In the genomic region with DNA sequence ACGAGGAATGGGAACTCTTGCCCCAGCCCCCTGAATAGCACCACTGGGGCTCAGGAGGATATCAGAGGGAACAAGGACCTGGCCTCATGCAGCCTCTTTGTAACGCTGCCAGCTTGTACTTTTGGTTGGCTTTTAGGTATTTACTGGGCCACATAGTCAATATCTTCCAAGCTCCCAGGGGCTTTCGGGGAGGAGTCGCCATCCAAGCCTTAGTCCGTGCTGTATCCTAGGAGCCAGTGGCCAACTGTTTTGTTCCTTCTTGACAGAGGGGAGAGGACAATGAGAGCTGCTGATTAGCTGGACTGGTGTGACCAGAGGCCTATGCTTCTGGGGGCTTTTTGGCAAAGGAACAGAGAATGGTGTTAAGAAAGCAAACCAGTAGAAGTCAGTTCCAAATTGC, we compare ENCODE assay signal across 25 mouse cellular contexts. TPM values are rescaled to one million over a fixed set of nuclear protein-coding genes. Genes with fewer than 3 reads are reported as not detected.
DNase-seq lines count a peak whose midpoint lies in the region; ATAC-seq and TF ChIP-seq lines count a peak whose summit lies in the region.
"Had no signal": no experiment of that assay in that cellular context is flagged by ENCODE, and none has a peak within 500 bp of the region (broad histone marks: within the 10 kb centered on the region; RNA-seq: fewer than 3 reads in every experiment).

No protein-coding gene starts in this region.

- H3K27me3 ChIP-seq in hindbrain, embryonic 11.5 days (ENCODE audit: control insufficient read depth, insufficient read depth, low read length): no peaks in the 10 kb centered on the region; the same call in 1 of the 2 replicates
- no peaks in the 10 kb centered on the region for H3K27me3 ChIP-seq in hindbrain, embryonic 16.5 days (replicated peaks; ENCODE audit: control insufficient read depth, insufficient read depth, low read length)
- no peaks in the 10 kb centered on the region for H3K27me3 ChIP-seq in neural tube, embryonic 13.5 days
- no peaks in the 10 kb centered on the region for H3K27me3 ChIP-seq in forebrain, postnatal 0 days (ENCODE audit: insufficient read depth, low read length)
- H3K27me3 ChIP-seq: CH12.LX had no signal

- H3K4me1 ChIP-seq in hindbrain, embryonic 11.5 days (replicated peaks; ENCODE audit: control insufficient read depth, insufficient read depth, low read length): peaks cover 41% of the 10 kb centered on the region
- H3K4me1 ChIP-seq in hindbrain, embryonic 16.5 days (ENCODE audit: control insufficient read depth, insufficient read depth, low read depth, low read length): peaks cover 53% of the 10 kb centered on the region
- peaks cover 87% of the 10 kb centered on the region for H3K4me1 ChIP-seq in neural tube, embryonic 13.5 days (replicated peaks)
- H3K4me1 ChIP-seq in forebrain, postnatal 0 days (ENCODE audit: insufficient read depth): peaks cover 17% of the 10 kb centered on the region

- no peak for DNase-seq in hindbrain, embryonic 11.5 days (ENCODE audit: low spot score)
- no peak for DNase-seq in neural tube, embryonic 10.5 days (ENCODE audit: extremely low spot score, low spot score)
- DNase-seq in forebrain, postnatal 0 days: peak; percentile 25
- no peak for DNase-seq in layer of hippocampus, postnatal 10 days (ENCODE audit: low spot score in 2 of 2)
- DNase-seq in layer of hippocampus, adult 2 months (ENCODE audit: low spot score in 2 of 2): no peak
- DNase-seq: B cell, adult 2 months; cerebellum, adult 8-10 months; cerebellum, postnatal 36 days; gastrocnemius, postnatal 36 days; heart, adult 2 months; heart, postnatal 36 days; kidney, adult 18-20 months; liver; lung, postnatal 4 days; thymus, adult 18-20 months; thymus, postnatal 36 days had no signal

- H3K4me2 ChIP-seq in hindbrain, embryonic 11.5 days (replicated peaks; ENCODE audit: low read depth, low read length): no peak overlapping the region
- H3K4me2 ChIP-seq in hindbrain, embryonic 16.5 days (ENCODE audit: low read length): no peak overlapping the region
- no peak overlapping the region for H3K4me2 ChIP-seq in neural tube, embryonic 13.5 days
- H3K4me2 ChIP-seq in forebrain, postnatal 0 days (ENCODE audit: low read depth): no peak overlapping the region

- H3K27ac ChIP-seq in hindbrain, embryonic 11.5 days (ENCODE audit: low read depth, low read length): 0 out of 2 replicates have a peak overlapping the region, but pooled peaks have one; percentile 3
- H3K27ac ChIP-seq in hindbrain, embryonic 16.5 days (ENCODE audit: low read depth, low read length): no peak overlapping the region
- peak overlapping the region; percentile 46; the same call in 1 of the 2 replicates for H3K27ac ChIP-seq in neural tube, embryonic 13.5 days (replicated peaks)
- H3K27ac ChIP-seq in forebrain, postnatal 0 days (ENCODE audit: low read depth, low read length): no peak overlapping the region
- H3K27ac ChIP-seq in layer of hippocampus, adult 2 months: no peak overlapping the region
- H3K27ac ChIP-seq: embryonic facial prominence, embryonic 10.5 days; heart, adult 2 months; limb, embryonic 10.5 days had no signal

- WGBS in hindbrain, embryonic 11.5 days: 50% methylated on average over 5 of the region's 5 CpGs
- WGBS in hindbrain, embryonic 16.5 days: 36% methylated on average over 5 of the region's 5 CpGs
- 45% methylated on average over 5 of the region's 5 CpGs for WGBS in neural tube, embryonic 13.5 days
- WGBS in forebrain, postnatal 0 days: 41% methylated on average over 5 of the region's 5 CpGs

- no peak overlapping the region for H3K4me3 ChIP-seq in hindbrain, embryonic 11.5 days (ENCODE audit: low read depth, low read length)
- H3K4me3 ChIP-seq in hindbrain, embryonic 16.5 days (ENCODE audit: low read length): no peak overlapping the region
- no peak overlapping the region for H3K4me3 ChIP-seq in neural tube, embryonic 13.5 days
- H3K4me3 ChIP-seq in forebrain, postnatal 0 days (ENCODE audit: low read depth, low read length): no peak overlapping the region
- H3K4me3 ChIP-seq in layer of hippocampus, adult 2 months: no peak overlapping the region
- H3K4me3 ChIP-seq: embryonic facial prominence, embryonic 10.5 days; heart, adult 2 months; limb, embryonic 10.5 days; myocyte had no signal

- no peak overlapping the region for H3K9ac ChIP-seq in hindbrain, embryonic 11.5 days (ENCODE audit: low read depth, low read length)
- no peak overlapping the region for H3K9ac ChIP-seq in hindbrain, embryonic 16.5 days (ENCODE audit: low read depth, low read length)
- no peak overlapping the region for H3K9ac ChIP-seq in neural tube, embryonic 13.5 days
- no peak overlapping the region for H3K9ac ChIP-seq in forebrain, postnatal 0 days

- H3K36me3 ChIP-seq in hindbrain, embryonic 11.5 days (ENCODE audit: control insufficient read depth, insufficient read depth, low read length): peaks cover 30% of the 10 kb centered on the region
- peaks cover 15% of the 10 kb centered on the region for H3K36me3 ChIP-seq in hindbrain, embryonic 16.5 days (ENCODE audit: control insufficient read depth, insufficient read depth, low read length)
- peaks cover 60% of the 10 kb centered on the region for H3K36me3 ChIP-seq in neural tube, embryonic 13.5 days
- peaks cover 35% of the 10 kb centered on the region for H3K36me3 ChIP-seq in forebrain, postnatal 0 days (ENCODE audit: insufficient read depth)

- ATAC-seq in hindbrain, embryonic 11.5 days (ENCODE audit: low FRiP score): no peak
- no peak for ATAC-seq in hindbrain, embryonic 16.5 days
- no peak for ATAC-seq in neural tube, embryonic 13.5 days (ENCODE audit: low read depth)
- no peak for ATAC-seq in forebrain, postnatal 0 days
- ATAC-seq: activated CD4-positive, CD25-positive, alpha-beta regulatory T cell, adult 4 months; inflammation-experienced regulatory T-cells, adult 6 months had no signal

- TF ChIP-seq CTCF in forebrain, postnatal 0 days (IDR thresholded peaks at IDR 0.05; ENCODE audit: low read depth): no peak
- TF ChIP-seq CTCF in layer of hippocampus, adult 2 months (conservative IDR thresholded peaks at IDR 0.05): no peak

- no peaks in the 10 kb centered on the region for H3K9me3 ChIP-seq in hindbrain, embryonic 11.5 days (ENCODE audit: control insufficient read depth, low read length)
- H3K9me3 ChIP-seq in hindbrain, embryonic 16.5 days (ENCODE audit: control insufficient read depth, low read length): no peaks in the 10 kb centered on the region
- H3K9me3 ChIP-seq in neural tube, embryonic 13.5 days: no peaks in the 10 kb centered on the region
- H3K9me3 ChIP-seq in forebrain, postnatal 0 days (ENCODE audit: low read length): no peaks in the 10 kb centered on the region
- H3K9me3 ChIP-seq: embryonic facial prominence, embryonic 10.5 days; G1E; limb, embryonic 10.5 days had no signal

RNA-seq across cellular contexts. Expression of a gene that starts 30.6 kb away (rescaled TPM):
- polyA plus RNA-seq in hindbrain, embryonic 11.5 days (2014; fragmentation: Nextera tagmentation; extraction: Ambion mirVana): 33.7 and 36.7 TPM in 2 replicates
- polyA plus RNA-seq in hindbrain, embryonic 16.5 days (2015; fragmentation: Nextera tagmentation; extraction: Ambion mirVana): 19.5 and 23.0 TPM in 2 replicates
- polyA plus RNA-seq in neural tube, embryonic 13.5 days (2015; fragmentation: Nextera tagmentation; extraction: Ambion mirVana): 31.1 and 33.7 TPM in 2 replicates
- 63.3 and 66.3 TPM in 2 replicates for total RNA-seq in forebrain, postnatal 0 days (2014; rRNA removed)
- polyA plus RNA-seq in forebrain, postnatal 0 days (2015; fragmentation: Nextera tagmentation; extraction: Ambion mirVana): 16.3 and 21.1 TPM in 2 replicates
- total RNA-seq in layer of hippocampus, postnatal 10 days (2021): 10 to 100 TPM; 63.2 to 72.5 TPM
- 10 to 100 TPM; 53.1 to 57.2 TPM for total RNA-seq in layer of hippocampus, adult 2 months (2021)

Comparison
In these comparisons a context has a peak if more than half of its experiments do, and no peak if none do; other contexts are left out.
1. H3K27ac ChIP-seq: peak in hindbrain, embryonic 11.5 days (single experiment) and neural tube, embryonic 13.5 days (single experiment); none in hindbrain, embryonic 16.5 days (single experiment), forebrain, postnatal 0 days (single experiment) and layer of hippocampus, adult 2 months (single experiment).